In genomic region chr10:115770032-115770431, GRCm38 (mm10) we compare ENCODE assay signal across 30 mouse cellular contexts. TPM values are rescaled to one million over a fixed set of nuclear protein-coding genes. Genes with fewer than 3 reads are reported as not detected.
"Had no signal": no experiment of that assay in that cellular context is flagged by ENCODE, and none has a peak within 500 bp of the region (broad histone marks: within the 10 kb centered on the region; RNA-seq: fewer than 3 reads in every experiment).

No protein-coding gene starts in this region.

- H3K27ac ChIP-seq: left cerebral cortex, adult 2 months; limb, embryonic 12.5 days; limb, embryonic 15.5 days; liver, embryonic 12.5 days; liver, embryonic 13.5 days; liver, embryonic 14.5 days; liver, embryonic 15.5 days; lung, embryonic 15.5 days; macrophage; midbrain, embryonic 10.5 days; midbrain, embryonic 12.5 days; midbrain, embryonic 13.5 days; midbrain, embryonic 15.5 days; neural tube, embryonic 12.5 days; neural tube, embryonic 13.5 days had no signal

- H3K36me3 ChIP-seq: limb, embryonic 12.5 days; limb, embryonic 15.5 days; liver, embryonic 12.5 days; liver, embryonic 13.5 days; liver, embryonic 15.5 days; lung, embryonic 15.5 days; midbrain, embryonic 10.5 days; midbrain, embryonic 12.5 days; midbrain, embryonic 13.5 days; midbrain, embryonic 15.5 days; neural tube, embryonic 12.5 days; neural tube, embryonic 13.5 days had no signal

- H3K9ac ChIP-seq: limb, embryonic 12.5 days; limb, embryonic 15.5 days; liver, embryonic 12.5 days; liver, embryonic 13.5 days; liver, embryonic 14.5 days; liver, embryonic 15.5 days; liver, postnatal 0 days; lung, embryonic 14.5 days; lung, embryonic 15.5 days; midbrain, embryonic 12.5 days; midbrain, embryonic 13.5 days; midbrain, embryonic 15.5 days; neural tube, embryonic 12.5 days; neural tube, embryonic 13.5 days had no signal

- H3K4me3 ChIP-seq: left cerebral cortex, adult 2 months; limb, embryonic 12.5 days; limb, embryonic 15.5 days; liver, embryonic 12.5 days; liver, embryonic 13.5 days; liver, embryonic 15.5 days; lung, embryonic 15.5 days; megakaryocyte, embryonic 14.5 days; midbrain, embryonic 10.5 days; midbrain, embryonic 12.5 days; midbrain, embryonic 13.5 days; midbrain, embryonic 15.5 days; myocyte; neural tube, embryonic 12.5 days; neural tube, embryonic 13.5 days had no signal

- ATAC-seq: liver, embryonic 12.5 days; liver, postnatal 0 days; lung, postnatal 0 days; midbrain, embryonic 13.5 days; midbrain, embryonic 15.5 days had no signal

- H3K9me3 ChIP-seq: limb, embryonic 12.5 days; limb, embryonic 15.5 days; liver, embryonic 12.5 days; liver, embryonic 13.5 days; liver, embryonic 15.5 days; lung, embryonic 15.5 days; midbrain, embryonic 10.5 days; midbrain, embryonic 12.5 days; midbrain, embryonic 13.5 days; midbrain, embryonic 15.5 days; neural tube, embryonic 12.5 days; neural tube, embryonic 13.5 days had no signal

- H3K4me1 ChIP-seq: limb, embryonic 12.5 days; limb, embryonic 15.5 days; liver, embryonic 12.5 days; liver, embryonic 13.5 days; liver, embryonic 15.5 days; megakaryocyte, embryonic 14.5 days; midbrain, embryonic 10.5 days; midbrain, embryonic 12.5 days; midbrain, embryonic 13.5 days; midbrain, embryonic 15.5 days; neural tube, embryonic 12.5 days; neural tube, embryonic 13.5 days had no signal

- H3K4me2 ChIP-seq: limb, embryonic 12.5 days; limb, embryonic 15.5 days; liver, embryonic 11.5 days; liver, embryonic 12.5 days; liver, embryonic 13.5 days; liver, embryonic 15.5 days; lung, embryonic 14.5 days; lung, embryonic 15.5 days; midbrain, embryonic 12.5 days; midbrain, embryonic 13.5 days; midbrain, embryonic 15.5 days; neural tube, embryonic 12.5 days; neural tube, embryonic 13.5 days had no signal

- H3K27me3 ChIP-seq: limb, embryonic 12.5 days; limb, embryonic 15.5 days; liver, embryonic 12.5 days; liver, embryonic 13.5 days; liver, embryonic 15.5 days; lung, embryonic 15.5 days; megakaryocyte, embryonic 14.5 days; midbrain, embryonic 12.5 days; midbrain, embryonic 13.5 days; midbrain, embryonic 15.5 days; neural tube, embryonic 12.5 days; neural tube, embryonic 13.5 days had no signal

- DNase-seq: left cerebral cortex, postnatal 4 days; liver; liver, embryonic 13.5 days; liver, postnatal 0 days; lung, adult 18-20 months; lung, adult 2 months; lung, embryonic 14.5 days; lung, postnatal 10 days; lung, postnatal 14 days; lung, postnatal 36 days; lung, postnatal 4 days; midbrain, embryonic 14.5 days had no signal

RNA-seq across cellular contexts. Expression of gene Tspan8, which starts 46.6 kb away (rescaled TPM):
- polyA plus RNA-seq: macrophage; midbrain, embryonic 14.5 days had no signal
